Mouse (Mus musculus): ENCODE data around the gene Trib3. TPM values are rescaled to one million over a fixed set of nuclear protein-coding genes. Genes with fewer than 3 reads are reported as not detected.

Gene Trib3
- 18.5 and 29.2 TPM in 2 replicates for total RNA-seq (2012; rRNA removed)

- in situ Hi-C loops (cut with MboI; ENCODE audit: low sequenced_read_pairs in 2 of 2, unreplicated experiment in 2 of 2): no loop called here
- H3K4me3 ChIP-seq (ENCODE audit: insufficient read depth in 1 of 2, low read depth in 1 of 2, low read length in 2 of 2, poor library complexity in 1 of 2, severe bottlenecking in 1 of 2): peak within 1 kb of the TSS; percentile 83 to 93
- no peak for TF ChIP-seq MAFK (IDR thresholded peaks at IDR 0.05; ENCODE audit: insufficient read depth, low read depth, low read length)
- no peak for TF ChIP-seq CHD2 (IDR thresholded peaks at IDR 0.05; ENCODE audit: low read depth, low read length)
- peak; percentile 22; the same call in 1 of the 2 replicates for TF ChIP-seq ZC3H11A (IDR thresholded peaks at IDR 0.05; ENCODE audit: borderline replicate concordance, low read depth, low read length)
- TF ChIP-seq ZNF384 (IDR thresholded peaks at IDR 0.05; ENCODE audit: low read depth, low read length): no peak
- TF ChIP-seq HCFC1 (IDR thresholded peaks at IDR 0.05; ENCODE audit: borderline replicate concordance, insufficient read depth, low read length): peak; percentile 44; the same call in 1 of the 2 replicates
Measured at GRCm38 (mm10) chr2:152343329-152344213, at the start of gene Trib3. TSS of gene Trib3 (minus strand) at chr2:152344032.

DNA sequence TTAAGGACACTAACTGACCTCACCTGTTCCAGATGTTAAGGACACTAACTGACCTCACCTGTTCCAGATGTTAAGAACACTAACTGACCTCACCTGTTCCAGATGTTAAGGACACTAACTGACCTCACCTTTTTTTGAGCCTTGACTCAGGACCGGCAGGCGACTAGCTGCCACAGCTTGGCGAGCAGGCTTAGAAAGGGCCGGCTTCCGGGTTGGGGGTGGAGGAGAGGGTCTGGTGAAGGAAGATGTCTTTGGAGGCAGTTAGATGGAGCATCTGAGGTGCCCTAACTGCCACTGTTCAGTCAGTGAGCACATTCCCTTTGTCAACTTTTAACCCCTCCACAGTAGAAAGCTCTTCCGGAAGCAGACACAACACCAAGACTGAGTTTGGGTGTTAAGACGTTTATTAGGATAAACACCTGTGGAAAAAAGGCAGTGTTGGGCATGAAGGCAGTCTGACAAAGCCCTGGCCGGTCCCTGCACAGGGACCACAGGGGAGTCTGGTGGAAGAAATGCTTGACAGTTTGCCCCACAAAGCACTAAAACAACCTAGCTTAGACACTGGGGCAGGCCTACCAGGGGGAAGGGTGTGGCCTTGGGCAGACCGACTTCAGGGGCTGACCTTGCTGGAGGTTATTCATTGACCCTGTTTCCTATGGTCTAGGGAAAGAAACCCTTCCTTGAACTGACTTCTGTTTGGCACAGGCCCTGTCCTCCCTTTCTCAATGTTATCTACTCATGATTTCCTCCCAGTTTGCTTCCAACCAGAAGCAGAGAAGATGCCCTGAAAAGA lies 49.6 kb upstream of the Trib3 start:
- no peaks in the 10 kb centered on the region for H3K9me3 ChIP-seq (ENCODE audit: control insufficient read depth, insufficient read depth, low read depth, low read length)
- H3K9ac ChIP-seq (ENCODE audit: insufficient read depth, low read depth, low read length, poor library complexity, severe bottlenecking): no peak overlapping the region
- peaks cover 7 to 10% of the 10 kb centered on the region in 2 experiments for H3K4me1 ChIP-seq (ENCODE audit: control insufficient read depth in 2 of 2, insufficient read depth in 2 of 2, low read length in 2 of 2, poor library complexity in 1 of 2)
- H3K36me3 ChIP-seq (ENCODE audit: control insufficient read depth, insufficient read depth, low read length, poor library complexity, severe bottlenecking): peaks cover 7% of the 10 kb centered on the region; the same call in 1 of the 2 replicates
- in situ Hi-C loops (cut with MboI; ENCODE audit: low sequenced_read_pairs in 2 of 2, unreplicated experiment in 2 of 2): no loop called here
- TF ChIP-seq HCFC1 (IDR thresholded peaks at IDR 0.05; ENCODE audit: borderline replicate concordance, insufficient read depth, low read length) (no peak), CHD2 (IDR thresholded peaks at IDR 0.05; ENCODE audit: low read depth, low read length) (no peak), MAFK (IDR thresholded peaks at IDR 0.05; ENCODE audit: insufficient read depth, low read depth, low read length) (no peak), ZNF384 (IDR thresholded peaks at IDR 0.05; ENCODE audit: low read depth, low read length) (no peak), ZC3H11A (IDR thresholded peaks at IDR 0.05; ENCODE audit: borderline replicate concordance, low read depth, low read length) (no peak)
- DNase-seq (ENCODE audit: low read depth, low spot score): no peak
- no peak overlapping the region for H3K4me3 ChIP-seq (ENCODE audit: insufficient read depth in 1 of 2, low read depth in 1 of 2, low read length in 2 of 2, poor library complexity in 1 of 2, severe bottlenecking in 1 of 2)
- H3K27ac ChIP-seq (ENCODE audit: insufficient read depth, low read depth, low read length, poor library complexity, severe bottlenecking): no peak overlapping the region

More at GRCm38 (mm10) chr2:152343329-152344213, at the start of gene Trib3:
- Histone ChIP-seq H3K4me1 (ENCODE audit: control insufficient read depth in 2 of 2, insufficient read depth in 2 of 2, low read length in 2 of 2, poor library complexity in 1 of 2) (peaks cover 7 to 13% of the 10 kb centered on the region in 2 experiments; a peak in 1 of 4 replicates), H3K9me3 (ENCODE audit: control insufficient read depth, insufficient read depth, low read depth, low read length) (no peaks in the 10 kb centered on the region), H3K27ac (ENCODE audit: insufficient read depth, low read depth, low read length, poor library complexity, severe bottlenecking) (peak within 1 kb of the TSS; percentile 77), H3K36me3 (ENCODE audit: control insufficient read depth, insufficient read depth, low read length, poor library complexity, severe bottlenecking) (peaks cover 20% of the 10 kb centered on the region), H3K9ac (ENCODE audit: insufficient read depth, low read depth, low read length, poor library complexity, severe bottlenecking) (peak within 1 kb of the TSS; percentile 90)
- DNase-seq (ENCODE audit: low read depth, low spot score): peak; percentile 83

GRCm38 (mm10) chr2:152392786-152393185 lies 49.0 kb upstream of the Trib3 start:
- Histone ChIP-seq H3K9ac (ENCODE audit: insufficient read depth, low read depth, low read length, poor library complexity, severe bottlenecking) (no peak overlapping the region), H3K36me3 (ENCODE audit: control insufficient read depth, insufficient read depth, low read length, poor library complexity, severe bottlenecking) (peaks cover 7% of the 10 kb centered on the region; the same call in 1 of the 2 replicates), H3K4me3 (ENCODE audit: insufficient read depth in 1 of 2, low read depth in 1 of 2, low read length in 2 of 2, poor library complexity in 1 of 2, severe bottlenecking in 1 of 2) (no peak overlapping the region), H3K27ac (ENCODE audit: insufficient read depth, low read depth, low read length, poor library complexity, severe bottlenecking) (no peak overlapping the region), H3K4me1 (ENCODE audit: control insufficient read depth in 2 of 2, insufficient read depth in 2 of 2, low read length in 2 of 2, poor library complexity in 1 of 2) (peaks cover 7 to 10% of the 10 kb centered on the region in 2 experiments), H3K9me3 (ENCODE audit: control insufficient read depth, insufficient read depth, low read depth, low read length) (no peaks in the 10 kb centered on the region)
- no peak for TF ChIP-seq CHD2 (IDR thresholded peaks at IDR 0.05; ENCODE audit: low read depth, low read length)
- peak; percentile 82 for TF ChIP-seq ZC3H11A (IDR thresholded peaks at IDR 0.05; ENCODE audit: borderline replicate concordance, low read depth, low read length)
- DNase-seq (ENCODE audit: low read depth, low spot score): no peak
- in situ Hi-C loops (cut with MboI; ENCODE audit: low sequenced_read_pairs in 2 of 2, unreplicated experiment in 2 of 2): no loop called here

DNA sequence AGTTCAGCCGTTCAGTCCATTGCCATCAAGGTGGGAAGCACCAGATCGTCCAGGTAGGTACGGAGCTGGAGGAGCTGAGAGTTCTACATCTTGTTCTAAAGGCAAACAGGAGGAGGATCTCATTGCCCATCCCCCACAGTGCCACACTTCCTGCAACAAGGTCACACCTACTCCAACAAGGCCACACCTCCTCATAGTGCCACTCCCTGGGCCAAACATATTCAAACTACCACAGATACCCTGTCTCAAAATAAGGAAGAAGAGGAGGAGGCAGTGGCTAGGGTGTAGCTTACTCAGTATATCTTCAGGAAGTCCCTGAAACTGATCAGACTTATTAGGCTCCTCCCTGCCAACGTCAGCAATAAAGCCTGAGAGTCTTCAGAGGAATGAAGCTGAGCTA lies 40.4 kb upstream of the Trib3 start:
- DNase-seq (ENCODE audit: low read depth, low spot score): no peak
- Histone ChIP-seq H3K9me3 (ENCODE audit: control insufficient read depth, insufficient read depth, low read depth, low read length) (no peaks in the 10 kb centered on the region), H3K36me3 (ENCODE audit: control insufficient read depth, insufficient read depth, low read length, poor library complexity, severe bottlenecking) (no peaks in the 10 kb centered on the region), H3K9ac (ENCODE audit: insufficient read depth, low read depth, low read length, poor library complexity, severe bottlenecking) (no peak overlapping the region), H3K27ac (ENCODE audit: insufficient read depth, low read depth, low read length, poor library complexity, severe bottlenecking) (no peak overlapping the region), H3K4me3 (ENCODE audit: insufficient read depth in 1 of 2, low read depth in 1 of 2, low read length in 2 of 2, poor library complexity in 1 of 2, severe bottlenecking in 1 of 2) (no peak overlapping the region), H3K4me1 (ENCODE audit: control insufficient read depth in 2 of 2, insufficient read depth in 2 of 2, low read length in 2 of 2, poor library complexity in 1 of 2) (peaks cover 0 to 5% of the 10 kb centered on the region in 2 experiments; a peak in 1 of 4 replicates)
- no peak for TF ChIP-seq HCFC1 (IDR thresholded peaks at IDR 0.05; ENCODE audit: borderline replicate concordance, insufficient read depth, low read length)
- no peak for TF ChIP-seq MAFK (IDR thresholded peaks at IDR 0.05; ENCODE audit: insufficient read depth, low read depth, low read length)
- TF ChIP-seq ZC3H11A (IDR thresholded peaks at IDR 0.05; ENCODE audit: borderline replicate concordance, low read depth, low read length): no peak
- no peak for TF ChIP-seq ZNF384 (IDR thresholded peaks at IDR 0.05; ENCODE audit: low read depth, low read length)
- TF ChIP-seq CHD2 (IDR thresholded peaks at IDR 0.05; ENCODE audit: low read depth, low read length): no peak
- in situ Hi-C loops (cut with MboI; ENCODE audit: low sequenced_read_pairs in 2 of 2, unreplicated experiment in 2 of 2): no loop called here

Data from ES-E14 (cell line).